Mouse (Mus musculus) Muller cell, postnatal 12 days (primary cell): Measurements from ENCODE around the gene Atxn1.
A peak's percentile ranks its signal among the peaks of the same experiment; 100 is the strongest.

Source experiments
- DNase-seq: peaks from one replicate; pipeline ENCODE4 v3.0.0-alpha.2; 2015; ENCODE audit errors: inconsistent ontology term

Gene Atxn1

DNA sequence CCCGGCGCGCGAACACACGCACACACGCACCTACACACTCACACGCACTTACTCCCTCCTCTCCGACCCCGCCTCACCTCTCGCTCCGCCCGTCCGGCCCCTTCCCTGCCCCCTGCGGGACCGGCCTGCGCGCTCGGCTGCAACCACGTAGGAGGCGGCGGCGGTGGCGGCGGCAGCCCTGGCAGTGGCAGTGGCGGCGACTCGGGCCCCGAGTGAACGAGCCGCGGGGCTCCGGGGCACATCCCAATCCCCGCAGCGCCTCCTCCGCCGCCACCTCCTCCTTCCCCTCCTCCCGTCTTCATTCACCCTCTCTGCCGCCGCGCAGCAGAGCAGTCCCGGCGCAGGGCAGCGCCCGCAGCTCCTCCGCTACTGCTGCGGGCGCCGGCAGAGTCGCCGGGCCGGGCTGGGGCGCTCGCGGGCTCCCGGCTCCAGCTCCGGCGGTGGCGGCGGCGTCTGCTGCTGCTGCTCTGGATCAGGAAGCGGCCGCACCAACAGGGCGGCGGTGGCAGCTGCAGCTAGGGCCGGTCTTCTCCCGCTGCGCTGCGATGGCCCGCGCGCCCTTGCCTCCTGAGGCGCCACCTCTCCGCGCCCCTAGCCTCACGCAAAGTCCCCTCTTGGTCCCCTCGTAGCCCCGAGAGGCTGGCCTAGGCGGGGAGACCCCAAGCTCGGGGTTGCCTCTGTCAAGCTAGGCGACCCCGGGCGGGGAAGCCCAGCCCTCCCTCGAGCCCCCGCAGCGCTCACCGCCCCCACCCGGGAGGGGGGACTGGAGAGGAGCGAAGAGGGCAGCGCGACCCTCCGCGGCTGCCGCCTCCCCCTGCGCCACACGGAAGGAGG, 1.1 kb downstream of the Atxn1 start:
- DNase-seq, result peak; percentile 88

DNA sequence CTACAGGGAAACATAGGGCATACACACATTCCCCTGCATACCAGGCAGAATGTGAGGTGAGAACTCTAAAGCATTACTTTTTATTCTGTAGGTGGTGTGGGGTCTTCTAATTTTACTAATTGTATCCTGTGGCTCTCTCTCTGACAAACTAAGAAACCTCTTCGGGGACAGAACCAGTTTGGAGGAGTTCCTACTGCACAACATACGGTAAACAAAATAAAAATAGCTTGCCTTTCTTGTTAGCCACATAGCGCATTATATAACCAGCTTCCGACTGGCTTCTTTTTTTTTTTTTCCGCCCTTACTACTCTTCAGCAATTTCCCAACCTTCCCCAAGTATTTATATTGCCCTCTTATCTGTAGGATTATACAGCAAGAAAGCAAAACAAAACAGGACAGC, 2.0 kb downstream of the Atxn1 start:
- DNase-seq, result peak; percentile 62

DNA sequence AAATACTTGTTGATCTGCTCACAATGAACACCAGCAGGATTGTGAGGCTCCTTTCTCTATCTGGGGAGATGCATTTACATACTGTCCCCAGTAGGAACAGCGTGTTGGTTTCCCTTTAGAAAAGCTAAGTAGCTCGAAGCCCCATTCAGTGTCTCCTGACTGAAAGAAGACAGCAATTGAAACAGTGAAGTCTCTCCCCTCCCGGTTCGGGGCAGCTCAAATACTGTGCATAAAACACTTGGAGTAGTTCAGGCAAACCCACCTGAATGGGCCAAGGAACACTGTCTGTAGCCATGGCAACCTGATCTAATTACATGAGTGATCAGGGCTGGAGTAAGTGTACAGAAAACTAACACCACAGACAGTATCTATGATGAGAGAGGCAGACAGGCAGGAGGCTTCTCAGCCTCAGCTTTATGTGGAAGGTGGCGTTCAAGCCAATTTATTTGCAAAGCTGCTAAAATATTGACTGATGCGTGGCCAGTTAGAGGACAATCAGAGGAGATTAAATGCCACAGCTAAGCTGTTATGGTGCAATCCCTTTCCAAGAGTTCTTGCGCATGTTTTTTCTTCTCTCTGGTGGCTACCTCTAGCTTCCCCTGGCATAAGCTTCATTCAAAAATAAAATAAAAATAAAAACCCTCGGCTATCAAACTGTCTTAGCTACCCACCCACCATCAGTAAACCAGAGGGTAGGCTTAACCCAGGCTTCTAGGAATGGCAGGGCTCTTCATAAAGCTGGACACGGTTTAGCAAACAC, 2.8 kb downstream of the Atxn1 start:
- peak; percentile 49 for DNase-seq

DNA sequence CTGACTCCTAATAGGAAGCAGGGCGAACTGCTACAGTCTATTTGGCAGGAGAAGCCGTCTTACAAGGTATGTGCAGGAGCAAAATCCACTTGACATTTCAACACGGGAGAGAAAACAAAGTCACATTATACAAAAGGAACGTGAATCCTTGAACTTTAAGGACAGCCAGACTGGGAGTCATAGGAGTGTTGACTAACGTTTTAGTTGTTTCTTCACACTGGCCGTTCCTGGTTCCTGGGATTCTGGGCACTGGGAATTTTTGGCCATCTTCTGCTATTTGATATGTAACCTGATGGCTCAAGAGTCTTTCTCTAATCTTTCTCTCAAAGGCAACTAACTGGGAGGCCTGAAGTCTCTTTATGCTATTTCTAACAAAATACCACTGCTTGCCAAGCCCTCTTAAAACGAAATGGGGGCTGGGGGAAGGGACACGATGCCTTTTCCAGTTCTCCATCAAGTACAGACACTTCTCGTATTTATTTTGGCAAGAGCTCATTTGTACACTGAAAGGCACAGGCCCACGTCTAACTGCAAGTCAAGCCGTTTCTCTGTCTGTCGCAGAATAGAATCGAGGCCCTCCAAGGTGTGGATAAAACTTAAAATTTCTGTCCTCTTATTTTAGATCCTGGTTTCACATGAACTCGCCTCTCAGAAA, 4.4 kb downstream of the Atxn1 start:
- no peak for DNase-seq

DNA sequence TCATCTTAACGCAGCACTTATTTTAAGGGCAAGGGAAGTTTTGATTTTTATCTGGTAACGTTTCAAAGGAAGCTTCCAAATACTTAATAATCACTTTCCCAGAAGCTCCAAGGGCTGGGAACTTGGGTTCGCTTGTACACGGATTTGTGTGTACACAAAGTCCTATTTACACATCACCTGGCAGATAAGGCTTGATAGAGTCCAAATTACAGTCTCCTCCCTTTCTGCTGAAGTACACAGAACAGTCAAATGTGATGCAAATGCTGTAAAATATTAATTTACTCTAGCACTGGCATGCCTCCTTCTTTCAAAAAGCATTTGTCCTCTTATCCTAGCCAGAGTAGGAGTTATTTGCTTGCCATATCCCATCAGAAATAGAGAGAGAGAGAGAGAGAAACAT, 6.5 kb downstream of the Atxn1 start:
- DNase-seq, result no peak

DNA sequence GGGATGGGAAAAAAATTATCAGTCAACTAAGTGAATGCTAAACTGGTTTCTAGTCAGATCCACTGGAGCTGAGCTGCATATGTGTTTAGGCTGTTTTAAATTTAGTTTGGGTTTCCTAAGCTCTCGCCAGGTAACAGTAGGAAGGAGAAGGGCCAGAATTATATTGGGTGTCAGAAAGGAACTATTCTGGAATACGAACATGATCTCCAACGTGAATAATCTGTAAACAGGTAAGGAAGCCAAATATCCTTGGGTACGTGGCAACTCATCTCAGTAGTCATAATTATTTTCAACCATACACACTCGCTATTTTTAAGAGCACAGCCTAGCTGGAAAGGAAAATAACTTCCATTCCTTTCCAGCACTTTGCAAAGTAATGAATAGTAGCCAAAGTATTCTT, 7.2 kb downstream of the Atxn1 start:
- no peak for DNase-seq

DNA sequence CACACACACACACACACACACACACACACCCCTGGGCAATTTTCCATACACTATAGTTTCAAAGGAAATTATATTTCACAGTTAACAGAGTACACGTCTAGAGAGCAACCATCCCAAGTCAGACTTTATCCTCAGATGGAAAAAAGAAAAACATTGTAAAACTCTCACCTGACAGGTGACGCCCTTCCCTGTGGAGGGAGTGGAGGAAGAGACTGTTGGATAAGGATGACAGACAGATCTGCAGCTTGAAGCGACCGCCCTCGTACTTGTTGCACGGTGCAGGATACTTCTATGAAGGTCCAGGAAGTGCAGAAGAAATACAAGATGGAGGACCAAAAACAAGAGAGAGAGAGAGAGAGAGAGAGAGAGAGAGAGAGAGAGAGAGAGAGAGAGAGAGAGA, 8.5 kb downstream of the Atxn1 start:
- DNase-seq, result no peak

DNA sequence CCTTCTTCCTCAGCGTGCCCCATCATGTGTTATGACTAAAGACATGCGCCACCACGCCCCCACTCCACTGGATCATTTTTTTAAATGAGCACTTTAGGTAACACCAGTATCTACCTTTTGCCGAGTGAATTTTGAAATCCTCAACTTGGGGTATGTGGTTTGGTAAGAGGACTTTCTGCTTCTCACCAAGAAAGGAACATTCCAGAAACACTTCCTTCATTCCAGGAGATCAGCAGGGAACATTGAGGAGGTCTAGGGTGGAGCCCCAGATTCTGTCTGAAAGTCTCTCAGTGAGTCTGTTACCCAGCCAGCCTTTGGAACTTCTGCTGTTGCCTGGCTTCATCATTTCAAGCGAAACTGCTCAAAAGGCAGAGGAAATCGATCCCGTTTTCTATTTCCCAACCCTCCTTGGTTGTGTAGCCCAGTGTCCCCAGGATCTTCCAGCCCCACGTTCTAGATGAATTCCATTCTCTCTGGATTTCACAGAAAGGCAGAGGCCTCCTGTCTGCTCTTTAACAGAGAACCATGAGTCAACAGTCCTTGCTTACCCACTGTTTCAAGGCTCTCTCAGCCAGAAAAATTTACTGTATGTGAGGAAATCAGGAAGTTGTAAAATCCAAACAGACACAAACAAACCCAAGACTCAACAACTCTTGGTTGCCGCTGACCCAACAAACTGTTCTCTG, 9.3 kb downstream of the Atxn1 start:
- DNase-seq, result peak; percentile 22

DNA sequence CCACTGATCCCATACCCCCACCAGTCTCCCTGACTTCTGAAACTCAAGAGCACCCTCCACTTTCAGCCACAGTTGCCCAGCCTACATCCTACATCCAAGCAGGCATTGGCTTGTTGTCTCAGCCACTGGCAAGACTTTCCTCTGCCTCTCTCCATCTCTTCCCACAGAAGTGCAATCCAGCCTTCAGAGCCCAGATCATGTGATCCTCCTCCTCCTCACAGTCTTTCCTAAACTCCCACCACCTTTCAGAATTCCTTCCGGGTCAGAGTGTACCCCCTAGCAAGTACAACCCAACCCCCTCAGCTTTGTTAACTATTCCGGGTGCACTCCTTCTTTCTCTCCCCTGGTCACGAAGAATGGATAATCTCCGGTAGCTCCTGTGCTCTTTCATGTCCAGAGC, 11.7 kb downstream of the Atxn1 start:
- no peak for DNase-seq

DNA sequence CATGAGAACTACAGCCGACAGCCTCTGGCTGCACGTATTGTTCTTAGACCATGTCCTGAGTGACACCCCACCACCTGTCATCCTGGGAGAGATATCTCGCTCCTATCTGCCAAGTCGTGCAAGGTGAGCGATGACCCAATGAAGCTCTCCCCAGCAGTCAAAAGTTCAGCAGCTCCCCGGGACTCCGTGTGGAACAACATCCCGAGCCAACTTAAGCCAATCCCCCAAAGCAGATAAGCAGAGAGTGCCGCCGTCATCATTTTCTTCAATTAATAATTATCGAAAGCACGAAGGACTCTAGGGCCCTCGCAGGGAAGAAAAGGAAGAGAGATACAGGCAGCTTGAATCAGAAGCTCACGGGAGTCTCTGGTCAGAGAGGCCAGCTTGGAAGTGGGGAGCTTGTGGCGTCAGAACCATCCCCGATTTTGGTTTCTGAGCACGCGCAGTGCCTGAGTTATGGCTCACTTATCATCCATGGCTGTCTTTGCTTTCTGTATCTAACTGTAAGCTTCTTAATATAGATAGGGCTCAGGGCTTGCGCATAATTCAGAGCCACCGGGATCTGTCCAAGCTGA, 13.7 kb downstream of the Atxn1 start:
- no peak for DNase-seq

DNA sequence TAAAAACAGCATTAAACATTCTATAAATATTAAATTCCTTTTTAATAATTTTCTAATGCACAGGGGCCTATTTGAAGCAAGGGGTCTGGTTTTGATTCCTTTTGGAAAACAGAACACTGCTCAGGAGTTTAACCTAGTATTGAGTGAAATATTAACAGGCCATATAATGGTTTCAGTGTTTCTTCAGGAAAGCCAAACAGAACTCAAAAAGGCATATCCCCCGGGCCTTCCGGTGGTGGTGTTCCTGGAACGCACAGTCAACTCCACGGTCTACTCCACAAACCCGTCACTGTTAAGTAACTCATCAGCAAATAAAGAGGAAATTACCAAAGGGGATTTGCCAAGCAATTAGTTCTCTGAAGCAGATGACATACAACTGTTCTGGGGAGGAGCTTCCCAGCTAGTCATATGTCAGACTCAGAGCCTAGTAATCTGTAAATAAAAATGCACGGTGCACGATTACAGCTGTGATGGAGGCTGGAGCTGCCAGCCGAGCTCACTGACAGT, 14.4 kb downstream of the Atxn1 start:
- peak; percentile 39 for DNase-seq

DNA sequence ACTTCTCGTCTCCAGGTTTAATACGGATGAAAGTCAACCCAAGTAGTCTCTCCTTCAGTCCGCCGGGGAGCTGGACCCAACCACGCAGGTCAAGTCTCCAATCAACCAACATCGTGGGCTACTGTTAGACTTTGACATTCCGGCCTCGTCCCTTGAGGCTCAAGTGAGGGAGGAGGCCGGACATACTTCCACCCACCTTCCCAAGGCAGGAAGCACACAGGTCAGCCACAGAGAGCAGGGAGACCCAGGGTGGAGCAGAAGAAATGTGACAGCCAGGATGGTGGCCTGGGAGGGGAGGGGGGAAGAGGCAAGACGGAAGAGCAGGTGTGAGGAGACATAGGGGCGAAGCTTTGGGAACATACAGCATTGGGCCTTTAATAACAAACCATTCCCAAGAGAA, 18.7 kb downstream of the Atxn1 start:
- no peak for DNase-seq

DNA sequence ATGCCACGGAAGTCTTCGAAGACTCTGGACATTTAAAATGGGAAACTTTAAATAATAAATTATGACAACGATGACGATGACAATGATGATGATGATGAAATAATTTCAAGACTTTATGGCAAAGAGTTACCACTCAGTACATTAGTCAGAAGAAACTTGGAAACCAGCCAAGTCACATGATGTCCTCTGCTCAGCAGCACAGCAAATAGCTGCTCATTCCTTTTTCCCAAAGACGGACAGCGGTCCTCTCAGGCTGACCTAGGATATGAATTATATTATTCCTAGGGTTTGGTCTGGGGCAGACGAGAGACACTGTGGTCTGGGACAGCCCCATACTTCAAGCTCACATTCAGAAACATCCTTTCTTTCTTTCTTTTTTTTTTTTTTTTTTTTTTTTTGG, 22.5 kb downstream of the Atxn1 start:
- no peak for DNase-seq

DNA sequence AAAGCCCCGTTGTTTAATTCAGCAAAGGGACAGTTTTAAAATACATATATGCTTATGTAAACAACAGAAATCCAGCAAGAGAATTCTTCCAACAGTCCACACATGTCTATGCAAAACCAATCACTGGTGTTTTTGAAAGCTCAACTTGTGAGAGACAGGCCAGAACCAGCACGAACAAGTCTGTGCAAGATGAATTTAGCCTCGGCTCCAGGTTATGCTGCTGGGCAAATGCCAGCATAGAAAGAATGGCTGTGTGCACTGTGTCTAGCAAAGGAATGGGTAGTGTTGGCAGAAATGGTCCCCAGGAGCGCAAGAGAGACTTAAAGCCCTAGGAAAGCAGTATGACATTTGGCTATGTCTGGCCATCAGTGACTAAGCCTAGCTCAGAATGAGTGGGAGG, 24.1 kb downstream of the Atxn1 start:
- DNase-seq, result peak; percentile 23

DNA sequence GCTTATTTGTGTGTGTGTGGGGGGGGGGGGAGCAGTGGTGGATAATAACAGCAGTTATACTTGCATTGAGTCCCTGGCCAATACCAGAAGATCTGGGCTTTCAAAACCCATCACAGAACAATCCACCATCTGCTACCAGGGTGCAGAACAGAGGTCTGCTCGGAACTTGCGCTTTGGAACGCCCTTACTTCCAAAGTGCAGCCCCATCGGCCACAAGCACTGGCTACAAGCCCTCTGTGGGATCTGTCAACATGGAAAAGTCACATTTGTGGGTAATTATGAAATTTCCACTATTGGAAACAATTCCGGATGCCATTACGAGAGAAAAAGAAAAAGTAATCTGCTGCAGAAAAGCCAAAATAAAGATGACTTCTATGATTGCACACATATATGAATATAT, 25.2 kb downstream of the Atxn1 start:
- no peak for DNase-seq

DNA sequence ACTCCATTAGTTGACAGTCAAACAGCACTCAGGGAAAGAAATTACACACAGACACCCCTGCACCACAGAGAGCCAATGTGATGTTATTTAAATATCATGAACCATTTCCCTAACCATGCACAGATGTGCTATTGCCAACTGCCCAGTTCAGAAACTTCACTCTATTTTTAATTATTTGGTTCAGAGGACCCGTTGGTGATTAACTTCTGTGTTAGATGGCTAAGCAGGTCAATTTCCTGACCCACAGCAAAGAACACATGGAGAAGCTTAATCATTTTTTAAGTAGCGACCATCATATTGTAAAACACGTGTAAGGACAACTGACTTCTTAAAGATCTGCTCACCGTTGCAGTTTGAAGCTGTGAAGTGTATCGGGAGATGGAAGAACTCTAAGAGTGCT, 26.7 kb downstream of the Atxn1 start:
- no peak for DNase-seq

DNA sequence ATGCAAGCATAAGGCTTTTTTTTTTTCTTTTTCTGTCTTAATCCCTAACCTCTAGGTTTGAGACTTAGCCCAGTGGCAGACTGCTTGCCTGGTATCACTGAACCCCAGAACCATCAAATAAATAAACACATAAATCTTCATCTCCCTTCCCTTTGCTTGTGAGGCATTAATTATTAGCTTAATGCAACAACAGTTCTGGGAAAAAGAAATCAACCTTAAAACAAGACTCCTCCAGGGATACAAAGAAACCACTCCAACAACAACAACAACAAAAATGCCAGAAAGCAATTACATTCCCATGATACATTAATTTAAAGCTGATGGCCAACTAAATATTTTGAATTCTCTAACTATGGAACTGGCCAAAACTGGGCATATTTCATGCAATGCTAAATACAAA, 28.0 kb downstream of the Atxn1 start:
- no peak for DNase-seq

DNA sequence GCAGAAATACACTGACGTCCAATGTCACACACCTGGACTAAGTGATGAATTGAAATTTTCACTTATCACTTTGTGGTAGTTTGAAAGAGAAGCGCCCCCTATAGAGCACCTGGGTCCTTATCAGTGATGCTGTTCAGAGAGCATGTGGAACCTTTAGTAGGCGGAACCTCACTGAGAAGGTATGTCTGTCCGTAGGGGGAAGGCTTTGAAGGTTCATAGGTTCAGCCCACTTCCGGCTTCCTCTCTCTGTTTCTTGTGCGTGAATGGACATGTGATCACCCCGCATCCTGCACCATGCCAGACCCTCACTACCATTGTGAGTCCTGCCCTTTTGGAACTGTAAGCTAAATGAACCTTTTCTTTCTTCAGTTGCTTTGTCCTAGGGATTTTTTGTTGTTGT, 29.0 kb downstream of the Atxn1 start:
- DNase-seq, result no peak

DNA sequence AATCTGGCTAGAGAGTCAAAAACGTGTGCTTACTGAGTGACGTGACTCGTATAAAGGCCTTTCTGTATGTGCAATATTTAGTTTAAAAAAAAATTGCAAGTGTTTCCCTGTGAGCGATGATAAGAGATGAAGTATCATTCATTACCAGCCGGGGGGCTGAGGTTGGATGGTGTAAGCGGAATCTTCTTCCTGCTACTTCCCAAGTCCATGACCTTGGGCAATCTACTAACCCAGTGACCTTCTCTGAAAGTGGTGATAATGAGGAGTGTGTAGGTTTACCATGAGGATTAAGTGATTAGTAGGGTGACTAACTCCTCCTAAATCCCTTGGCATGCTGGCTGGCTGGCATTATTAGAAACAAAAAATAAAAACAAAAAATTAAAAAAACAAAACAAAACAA, 30.0 kb downstream of the Atxn1 start:
- DNase-seq, result no peak

DNA sequence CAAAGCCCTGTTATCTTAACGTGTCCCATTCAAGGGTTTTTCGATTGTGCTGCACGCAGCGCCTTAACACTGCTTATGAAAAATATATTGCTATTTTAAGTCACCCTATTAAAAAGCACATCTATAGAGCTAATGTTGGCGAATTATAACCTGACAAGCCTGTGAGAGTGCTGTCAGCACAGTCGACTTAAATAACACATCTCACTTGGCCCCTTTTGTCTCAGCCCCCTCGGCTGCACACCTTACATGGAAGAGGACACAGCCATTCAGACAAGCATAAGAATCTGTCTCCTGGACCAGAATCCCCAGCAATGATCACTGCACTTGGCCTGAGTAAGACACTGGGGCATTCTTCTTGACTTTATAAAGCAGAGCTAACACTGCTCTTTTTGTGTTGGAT, 30.7 kb downstream of the Atxn1 start:
- no peak for DNase-seq

DNA sequence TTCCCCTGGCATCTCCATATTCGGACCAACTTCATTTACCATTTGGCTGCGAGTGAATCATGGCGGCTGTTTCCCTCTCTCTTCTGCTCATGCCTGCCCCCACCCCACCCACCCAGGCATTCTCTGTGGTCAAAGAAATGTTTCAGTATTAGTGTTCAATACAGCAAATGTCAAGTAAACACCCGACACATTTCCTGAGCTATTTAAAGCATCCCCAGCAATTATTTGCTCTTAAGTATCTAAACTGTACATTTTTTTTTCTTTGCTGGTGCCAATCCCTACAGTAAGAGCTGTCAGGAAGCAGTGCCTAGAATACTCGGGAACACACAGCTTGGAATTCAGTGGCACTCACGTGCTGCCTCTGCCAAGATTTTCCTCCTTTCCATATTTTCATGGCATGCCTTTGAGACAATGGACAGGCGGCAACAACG, 32.3 kb downstream of the Atxn1 start:
- no peak for DNase-seq

DNA sequence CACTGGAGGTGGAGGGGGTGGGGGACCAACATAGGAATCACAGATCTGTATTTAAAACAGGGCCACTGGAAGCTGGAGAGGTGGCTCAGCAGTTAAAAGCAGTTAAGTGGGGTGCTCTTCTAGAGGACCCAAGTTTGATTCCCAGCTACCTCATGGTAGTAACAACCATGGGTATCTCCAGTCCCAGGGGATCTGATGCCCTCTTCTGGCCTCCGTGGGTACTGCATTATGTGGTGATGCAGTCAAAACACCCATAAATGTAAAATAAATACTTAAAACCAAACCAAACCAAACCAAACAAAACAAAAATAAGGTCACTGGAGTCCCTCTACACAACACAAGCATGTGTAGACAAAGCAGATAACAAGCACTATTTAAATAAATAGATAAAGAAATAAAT, 32.9 kb downstream of the Atxn1 start:
- DNase-seq, result no peak
